Mouse (Mus musculus): Measurements from ENCODE around the gene Speg. TPM values are rescaled to one million over a fixed set of nuclear protein-coding genes. Genes with fewer than 3 reads are reported as not detected.

The Speg gene
- polyA plus RNA-seq, 1 experiment from 2014 or later, result 33.5 TPM

DNA sequence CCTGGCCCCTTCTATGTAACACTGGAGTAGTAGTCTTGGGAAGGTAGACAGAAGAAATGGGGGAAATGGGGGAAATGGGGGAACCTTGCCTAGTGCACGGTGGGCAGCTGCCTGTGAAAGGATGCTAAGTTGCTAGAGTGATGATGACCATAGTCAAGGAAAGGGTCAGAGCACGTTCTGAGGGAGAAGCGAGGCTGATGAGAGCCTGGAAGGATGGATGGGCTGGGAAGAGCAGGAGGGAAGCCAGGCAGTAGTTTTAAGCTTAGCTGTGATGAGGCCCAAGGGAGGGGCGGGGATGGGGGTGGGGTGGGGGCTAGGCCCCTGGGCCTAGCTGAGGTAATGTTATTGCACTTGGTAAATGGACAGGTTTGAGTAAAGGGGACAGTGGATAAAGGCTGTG, 14.0 kb upstream of the Speg start:
- H3K27me3 ChIP-seq (replicated peaks; ENCODE audit: control insufficient read depth, insufficient read depth, low read length), result peaks cover 18% of the 10 kb centered on the region; the same call in 1 of the 2 replicates
- H3K4me1 ChIP-seq (ENCODE audit: control insufficient read depth, insufficient read depth, low read length), result peaks cover 12% of the 10 kb centered on the region; the same call in 1 of the 2 replicates
- no peaks in the 10 kb centered on the region for H3K36me3 ChIP-seq (ENCODE audit: control insufficient read depth, insufficient read depth, low read length)
- H3K4me3 ChIP-seq (ENCODE audit: low read length), result peak overlapping the region; percentile 54
- peak overlapping the region; percentile 73; the same call in 1 of the 2 replicates for H3K9ac ChIP-seq (ENCODE audit: low read depth, low read length)
- H3K4me2 ChIP-seq (ENCODE audit: low read depth, low read length), result peak overlapping the region; percentile 85
- ATAC-seq, result no peak
- H3K27ac ChIP-seq (ENCODE audit: low read length), result no peak overlapping the region
- no peaks in the 10 kb centered on the region for H3K9me3 ChIP-seq (ENCODE audit: control insufficient read depth, low read length)
- WGBS, result 51% methylated on average over 4 of the region's 4 CpGs

DNA sequence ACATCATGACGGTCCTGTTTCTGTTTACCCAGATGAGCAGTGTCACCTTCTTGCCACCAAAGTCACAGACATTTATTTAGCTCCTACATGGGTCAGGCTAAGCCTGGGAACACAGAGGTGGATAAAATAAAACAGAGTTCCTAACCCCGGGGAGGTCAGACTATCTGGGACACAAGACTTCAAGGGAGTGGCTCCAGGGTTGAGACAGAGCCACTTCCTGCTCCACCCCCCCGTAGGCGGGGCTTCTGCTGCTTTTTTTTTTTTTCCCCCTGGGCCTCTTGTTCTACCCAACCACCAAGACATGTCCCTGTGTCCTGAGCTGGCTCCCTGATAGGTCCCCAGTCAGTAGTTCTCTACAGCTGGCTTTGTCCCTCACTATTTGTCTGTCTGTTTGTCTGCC, 13.3 kb upstream of the Speg start:
- WGBS, result 33% methylated on average over 4 of the region's 4 CpGs
- H3K4me2 ChIP-seq (ENCODE audit: low read depth, low read length), result peak overlapping the region; percentile 8; the same call in 1 of the 2 replicates
- peak; percentile 34; the same call in 1 of the 2 replicates for ATAC-seq
- peaks cover 12% of the 10 kb centered on the region; the same call in 1 of the 2 replicates for H3K4me1 ChIP-seq (ENCODE audit: control insufficient read depth, insufficient read depth, low read length)
- peaks cover 18% of the 10 kb centered on the region; the same call in 1 of the 2 replicates for H3K27me3 ChIP-seq (replicated peaks; ENCODE audit: control insufficient read depth, insufficient read depth, low read length)
- no peaks in the 10 kb centered on the region for H3K36me3 ChIP-seq (ENCODE audit: control insufficient read depth, insufficient read depth, low read length)
- no peaks in the 10 kb centered on the region for H3K9me3 ChIP-seq (ENCODE audit: control insufficient read depth, low read length)
- no peak overlapping the region for H3K27ac ChIP-seq (ENCODE audit: low read length)
- H3K9ac ChIP-seq (ENCODE audit: low read depth, low read length), result no peak overlapping the region
- no peak overlapping the region for H3K4me3 ChIP-seq (ENCODE audit: low read length)

DNA sequence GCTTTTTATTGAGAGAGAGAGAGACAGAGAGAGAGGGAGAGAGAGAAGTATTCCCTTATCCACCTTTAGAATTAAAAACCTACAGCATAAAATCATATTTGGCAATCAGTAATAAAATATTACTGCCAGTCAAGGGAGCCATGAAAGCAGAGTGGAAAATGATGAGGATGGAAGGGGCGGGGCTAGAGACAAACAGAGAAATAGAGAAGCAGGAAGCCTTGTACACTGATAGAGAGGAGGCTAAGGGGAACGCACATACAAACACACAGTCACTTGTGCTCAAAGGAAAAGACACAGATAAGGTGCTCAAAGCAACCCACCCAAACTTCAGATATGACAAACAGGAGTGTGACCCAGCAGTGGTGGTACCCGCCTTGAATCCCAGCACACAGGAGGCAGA, 11.2 kb upstream of the Speg start:
- Histone ChIP-seq H3K4me3 (ENCODE audit: low read length) (no peak overlapping the region), H3K4me2 (ENCODE audit: low read depth, low read length) (no peak overlapping the region), H3K9ac (ENCODE audit: low read depth, low read length) (no peak overlapping the region), H3K4me1 (ENCODE audit: control insufficient read depth, insufficient read depth, low read length) (peaks cover 12% of the 10 kb centered on the region; the same call in 1 of the 2 replicates), H3K27me3 (replicated peaks; ENCODE audit: control insufficient read depth, insufficient read depth, low read length) (peaks cover 18% of the 10 kb centered on the region; the same call in 1 of the 2 replicates), H3K36me3 (ENCODE audit: control insufficient read depth, insufficient read depth, low read length) (no peaks in the 10 kb centered on the region), H3K27ac (ENCODE audit: low read length) (no peak overlapping the region), H3K9me3 (ENCODE audit: control insufficient read depth, low read length) (no peaks in the 10 kb centered on the region)
- 77% methylated on average over 3 of the region's 3 CpGs for WGBS
- ATAC-seq, result no peak

DNA sequence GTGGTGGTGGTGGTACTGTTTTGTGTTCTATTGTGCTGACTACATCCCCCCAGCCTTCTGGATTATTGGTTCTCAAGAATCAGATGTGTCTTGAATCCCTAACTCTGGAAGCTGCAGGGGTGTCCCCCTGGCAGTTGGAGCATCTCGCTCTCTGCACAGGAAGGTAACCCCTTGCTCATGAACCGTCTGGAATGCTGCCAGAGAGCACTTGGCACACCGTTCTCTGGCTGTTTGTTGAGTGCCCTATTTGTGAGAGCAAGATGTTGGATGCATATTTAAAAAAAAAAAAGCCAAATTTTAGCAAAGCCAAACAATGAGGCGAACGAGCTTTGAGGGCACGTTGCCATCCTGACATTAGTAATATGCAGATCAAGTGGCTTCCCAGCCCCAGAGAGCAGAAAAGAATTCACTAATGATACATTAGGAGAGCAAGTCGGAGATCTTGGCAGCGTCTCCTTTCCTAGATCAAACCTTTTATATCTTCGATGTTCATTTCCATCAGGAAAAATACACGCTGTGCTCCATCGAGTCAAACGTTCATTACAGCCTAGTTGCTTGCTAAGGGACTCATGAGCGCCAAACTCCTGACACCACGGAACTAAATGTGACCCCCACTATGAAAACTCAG, 9.5 kb upstream of the Speg start:
- H3K9me3 ChIP-seq (ENCODE audit: control insufficient read depth, low read length), result no peaks in the 10 kb centered on the region
- H3K27me3 ChIP-seq (replicated peaks; ENCODE audit: control insufficient read depth, insufficient read depth, low read length), result peaks cover 3% of the 10 kb centered on the region; the same call in 1 of the 2 replicates
- no peak for ATAC-seq
- WGBS, result 72% methylated on average over 14 of the region's 14 CpGs
- H3K4me2 ChIP-seq (ENCODE audit: low read depth, low read length), result no peak overlapping the region
- H3K4me3 ChIP-seq (ENCODE audit: low read length), result no peak overlapping the region
- H3K27ac ChIP-seq (ENCODE audit: low read length), result no peak overlapping the region
- H3K4me1 ChIP-seq (ENCODE audit: control insufficient read depth, insufficient read depth, low read length), result peaks cover 13% of the 10 kb centered on the region
- no peak overlapping the region for H3K9ac ChIP-seq (ENCODE audit: low read depth, low read length)
- H3K36me3 ChIP-seq (ENCODE audit: control insufficient read depth, insufficient read depth, low read length), result no peaks in the 10 kb centered on the region

DNA sequence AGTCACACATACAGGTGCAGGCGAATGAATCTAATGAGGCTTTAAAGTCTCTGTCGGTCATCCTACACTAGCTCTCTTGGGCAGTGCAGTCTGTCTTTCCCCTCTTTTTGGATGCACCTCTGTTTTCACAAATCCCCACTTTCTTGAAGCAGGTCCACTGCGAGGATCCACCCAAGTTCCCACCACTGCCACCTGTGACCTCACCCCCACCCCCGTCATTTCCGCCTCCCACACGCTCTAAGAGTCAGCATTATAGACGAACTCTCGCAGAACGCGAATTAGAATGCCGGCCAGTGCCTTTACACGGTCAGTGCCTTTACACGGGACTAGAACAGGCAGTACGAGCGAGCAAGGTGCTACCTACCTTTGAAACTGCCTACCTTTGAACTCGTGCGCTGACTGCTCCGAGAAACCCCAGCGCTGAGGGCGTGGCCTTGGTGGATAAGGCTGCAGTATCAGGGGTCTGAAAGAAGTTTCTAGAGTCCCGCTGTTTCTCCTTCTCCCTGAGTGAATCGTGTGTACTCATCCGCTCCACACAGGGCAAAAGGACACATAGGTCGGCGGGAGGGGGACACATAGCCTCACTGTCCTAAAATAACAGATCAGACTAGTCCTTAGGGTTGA, 5.6 kb upstream of the Speg start:
- WGBS, result 41% methylated on average over 25 of the region's 25 CpGs
- 0 out of 2 replicates have a peak overlapping the region, but pooled peaks have one; percentile 5 for H3K4me2 ChIP-seq (ENCODE audit: low read depth, low read length)
- peaks cover 9% of the 10 kb centered on the region for H3K4me1 ChIP-seq (ENCODE audit: control insufficient read depth, insufficient read depth, low read length)
- no peaks in the 10 kb centered on the region for H3K9me3 ChIP-seq (ENCODE audit: control insufficient read depth, low read length)
- peak; percentile 71 for ATAC-seq
- H3K9ac ChIP-seq (ENCODE audit: low read depth, low read length), result no peak overlapping the region
- no peak overlapping the region for H3K4me3 ChIP-seq (ENCODE audit: low read length)
- H3K27me3 ChIP-seq (replicated peaks; ENCODE audit: control insufficient read depth, insufficient read depth, low read length), result no peaks in the 10 kb centered on the region
- H3K36me3 ChIP-seq (ENCODE audit: control insufficient read depth, insufficient read depth, low read length), result no peaks in the 10 kb centered on the region
- H3K27ac ChIP-seq (ENCODE audit: low read length), result no peak overlapping the region

DNA sequence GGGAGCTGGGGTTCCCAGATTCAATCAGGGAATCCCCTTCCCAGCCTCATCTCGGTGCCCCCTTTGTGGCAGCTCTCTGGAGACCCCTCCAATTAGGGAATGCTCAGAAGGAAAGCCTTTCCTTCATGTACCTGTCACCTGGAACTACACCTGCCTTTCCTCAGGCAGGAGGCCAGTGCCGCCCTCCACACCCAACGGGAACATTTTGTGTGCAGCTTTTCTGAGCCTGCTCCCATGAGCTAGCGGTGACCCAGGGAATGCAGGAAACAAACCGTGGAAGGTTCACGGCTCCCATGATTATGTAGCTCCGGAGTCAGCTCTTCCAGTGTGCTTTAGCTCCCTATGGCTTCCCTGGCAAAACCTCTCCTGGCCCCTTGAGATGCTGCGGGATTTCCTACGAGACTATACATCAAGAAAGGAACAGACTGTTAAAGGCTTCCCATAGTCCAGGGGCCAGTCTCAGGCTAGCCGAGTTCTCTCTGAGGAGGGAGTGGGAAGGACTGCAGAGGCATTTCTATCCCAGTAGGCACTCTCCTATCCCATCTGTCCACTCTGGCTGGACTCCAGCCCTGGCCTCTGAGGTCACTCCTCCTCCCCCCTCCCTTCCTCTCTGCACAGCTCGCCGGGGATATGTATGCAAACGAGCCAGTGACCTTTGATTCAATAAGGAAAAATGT, 5.0 kb upstream of the Speg start:
- Histone ChIP-seq H3K36me3 (ENCODE audit: control insufficient read depth, insufficient read depth, low read length) (no peaks in the 10 kb centered on the region), H3K4me2 (ENCODE audit: low read depth, low read length) (no peak overlapping the region), H3K4me3 (ENCODE audit: low read length) (no peak overlapping the region), H3K9me3 (ENCODE audit: control insufficient read depth, low read length) (no peaks in the 10 kb centered on the region), H3K27ac (ENCODE audit: low read length) (0 out of 2 replicates have a peak overlapping the region, but pooled peaks have one; percentile 3), H3K4me1 (ENCODE audit: control insufficient read depth, insufficient read depth, low read length) (peaks cover 11% of the 10 kb centered on the region), H3K27me3 (replicated peaks; ENCODE audit: control insufficient read depth, insufficient read depth, low read length) (0 out of 2 replicates have a peak, but pooled peaks cover 5% of the 10 kb centered on the region), H3K9ac (ENCODE audit: low read depth, low read length) (no peak overlapping the region)
- WGBS, result 36% methylated on average over 13 of the region's 13 CpGs
- peak; percentile 42 for ATAC-seq

DNA sequence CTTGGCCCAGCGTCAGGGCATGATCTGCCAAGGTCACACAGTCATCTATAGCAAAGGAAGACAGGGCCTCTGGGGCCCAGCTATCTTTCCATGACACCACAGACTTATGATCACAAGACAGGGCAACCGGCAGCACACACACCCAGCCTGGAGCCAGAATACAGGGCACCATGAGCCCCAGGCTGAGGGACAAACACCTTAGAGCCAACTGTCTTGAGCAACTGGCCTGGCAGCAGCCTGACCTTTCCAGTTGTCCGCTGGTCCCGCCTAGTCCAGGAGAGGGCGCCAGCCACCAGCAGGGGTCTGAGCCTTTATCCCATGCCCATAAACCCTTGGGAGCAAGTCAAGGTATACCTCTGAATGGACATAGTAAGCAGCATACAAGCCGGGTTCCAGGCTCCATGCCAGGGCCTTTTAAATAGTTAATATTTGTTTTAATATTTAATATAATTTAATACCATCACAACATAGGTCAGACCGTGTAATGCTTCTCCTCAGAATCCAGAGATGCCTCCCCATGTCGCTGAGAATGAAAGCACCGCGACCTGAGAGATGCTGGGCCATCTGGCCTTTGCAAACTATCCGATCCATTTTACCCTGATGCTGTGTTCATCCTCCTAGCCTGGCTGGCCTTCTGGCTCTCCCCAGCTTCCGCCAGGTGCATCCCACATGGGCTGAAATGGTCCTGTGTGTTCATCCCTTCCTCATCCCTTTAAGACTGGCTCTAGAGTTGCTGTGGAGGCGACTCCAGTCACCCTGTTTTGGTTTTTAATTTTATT, 3.6 kb upstream of the Speg start:
- Histone ChIP-seq H3K9ac (ENCODE audit: low read depth, low read length) (no peak overlapping the region), H3K4me2 (ENCODE audit: low read depth, low read length) (no peak overlapping the region), H3K27me3 (replicated peaks; ENCODE audit: control insufficient read depth, insufficient read depth, low read length) (peaks cover 8% of the 10 kb centered on the region; the same call in 1 of the 2 replicates), H3K4me3 (ENCODE audit: low read length) (no peak overlapping the region), H3K4me1 (ENCODE audit: control insufficient read depth, insufficient read depth, low read length) (peaks cover 17% of the 10 kb centered on the region), H3K9me3 (ENCODE audit: control insufficient read depth, low read length) (no peaks in the 10 kb centered on the region), H3K36me3 (ENCODE audit: control insufficient read depth, insufficient read depth, low read length) (no peaks in the 10 kb centered on the region), H3K27ac (ENCODE audit: low read length) (no peak overlapping the region)
- 60% methylated on average over 13 of the region's 13 CpGs for WGBS
- ATAC-seq, result peak; percentile 32; the same call in 1 of the 2 replicates

DNA sequence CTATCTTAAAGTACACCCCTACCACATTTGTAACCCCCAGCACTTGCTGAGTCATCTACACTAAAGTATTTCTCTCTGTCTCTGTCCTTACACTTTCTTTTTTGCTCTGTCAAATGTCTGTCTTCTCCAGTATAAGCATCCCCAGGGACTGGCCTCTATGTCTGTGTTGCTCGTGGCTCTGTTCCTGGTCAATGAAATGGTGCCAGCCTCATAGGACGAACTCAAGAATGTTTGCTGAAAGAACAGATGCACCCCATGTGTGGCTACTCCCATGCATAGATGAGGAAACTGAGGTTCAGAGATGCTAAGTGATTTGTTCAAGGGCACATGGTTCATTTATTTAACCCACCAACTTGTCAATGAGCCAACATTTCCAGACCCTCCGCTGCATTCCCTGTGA, 2.6 kb upstream of the Speg start:
- no peaks in the 10 kb centered on the region for H3K36me3 ChIP-seq (ENCODE audit: control insufficient read depth, insufficient read depth, low read length)
- peaks cover 17% of the 10 kb centered on the region for H3K4me1 ChIP-seq (ENCODE audit: control insufficient read depth, insufficient read depth, low read length)
- no peaks in the 10 kb centered on the region for H3K9me3 ChIP-seq (ENCODE audit: control insufficient read depth, low read length)
- no peak overlapping the region for H3K9ac ChIP-seq (ENCODE audit: low read depth, low read length)
- H3K4me2 ChIP-seq (ENCODE audit: low read depth, low read length), result no peak overlapping the region
- H3K4me3 ChIP-seq (ENCODE audit: low read length), result no peak overlapping the region
- no peak overlapping the region for H3K27ac ChIP-seq (ENCODE audit: low read length)
- H3K27me3 ChIP-seq (replicated peaks; ENCODE audit: control insufficient read depth, insufficient read depth, low read length), result peaks cover 8% of the 10 kb centered on the region; the same call in 1 of the 2 replicates
- ATAC-seq, result no peak
- WGBS, result 76% methylated on average over 3 of the region's 3 CpGs

DNA sequence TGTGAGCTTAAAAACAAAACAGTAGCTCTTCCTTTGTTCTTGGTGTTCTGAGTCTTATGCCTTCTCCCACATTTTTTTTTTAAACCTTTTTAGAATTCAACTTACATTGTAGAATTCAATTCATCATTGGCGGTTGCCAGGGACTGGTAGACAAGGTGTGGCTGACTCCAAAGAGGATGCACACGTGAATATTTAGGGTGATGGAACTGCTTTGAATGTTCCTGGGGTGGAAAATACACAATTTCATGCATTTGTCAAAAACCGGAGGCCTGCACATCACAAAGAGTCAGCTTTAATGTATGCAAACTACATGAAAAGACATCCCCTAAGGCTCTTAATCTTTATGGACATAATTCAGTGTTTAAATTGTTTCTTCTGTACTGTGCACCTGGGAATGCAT, 1.8 kb upstream of the Speg start:
- 68% methylated on average over 3 of the region's 3 CpGs for WGBS
- ATAC-seq, result no peak
- peaks cover 11% of the 10 kb centered on the region; the same call in 1 of the 2 replicates for H3K27me3 ChIP-seq (replicated peaks; ENCODE audit: control insufficient read depth, insufficient read depth, low read length)

More for the DNA sequence above, 1.8 kb upstream of the Speg start:
- H3K4me1 ChIP-seq (ENCODE audit: control insufficient read depth, insufficient read depth, low read length), result peaks cover 17% of the 10 kb centered on the region
- H3K27ac ChIP-seq (ENCODE audit: low read length), result no peak overlapping the region
- no peaks in the 10 kb centered on the region for H3K36me3 ChIP-seq (ENCODE audit: control insufficient read depth, insufficient read depth, low read length)
- no peak overlapping the region for H3K4me3 ChIP-seq (ENCODE audit: low read length)
- no peak overlapping the region for H3K9ac ChIP-seq (ENCODE audit: low read depth, low read length)
- H3K4me2 ChIP-seq (ENCODE audit: low read depth, low read length), result no peak overlapping the region
- H3K9me3 ChIP-seq (ENCODE audit: control insufficient read depth, low read length), result no peaks in the 10 kb centered on the region
